Mouse (Mus musculus): Measurements from ENCODE around the gene Slc45a3. TPM values are rescaled to one million over a fixed set of nuclear protein-coding genes. Genes with fewer than 3 reads are reported as not detected.

The Slc45a3 gene
- 1.5 and 1.7 TPM in 2 replicates for polyA plus RNA-seq (2011; ENCODE audit: insufficient read depth, insufficient read length, low replicate concordance, missing spikeins)

GRCm38 (mm10) chr1:131962606-131963084 lies at the start of gene Slc45a3:
Slc45a3 (plus strand) TSS chr1:131962967.
- Histone ChIP-seq H3K4me3 (replicated peaks; ENCODE audit: control insufficient read depth, low read depth, low read length) (peak within 1 kb of the TSS; percentile 33), H3K27ac (ENCODE audit: control insufficient read depth, insufficient read depth, low read depth, low read length, poor library complexity) (peak within 1 kb of the TSS; percentile 9; the same call in 1 of the 2 replicates), H3K4me1 (ENCODE audit: control insufficient read depth, insufficient read depth, low read length) (no peaks in the 10 kb centered on the region)
- TF ChIP-seq POLR2A (IDR thresholded peaks at IDR 0.05; ENCODE audit: borderline replicate concordance, control insufficient read depth, low read depth, low read length) (no peak), CTCF (IDR thresholded peaks at IDR 0.05; ENCODE audit: control insufficient read depth, insufficient read depth, low read length) (no peak)
- under 1% methylated on average over 34 of the region's 35 CpGs for WGBS

- H3K4me1 ChIP-seq (ENCODE audit: control insufficient read depth, insufficient read depth, low read length): no peaks in the 10 kb centered on the region; the same call in 1 of the 2 replicates
- no peak overlapping the region for H3K27ac ChIP-seq (ENCODE audit: control insufficient read depth, insufficient read depth, low read depth, low read length, poor library complexity)
- 71% methylated on average over 6 of the region's 6 CpGs for WGBS
- TF ChIP-seq CTCF (IDR thresholded peaks at IDR 0.05; ENCODE audit: control insufficient read depth, insufficient read depth, low read length) (no peak), POLR2A (IDR thresholded peaks at IDR 0.05; ENCODE audit: borderline replicate concordance, control insufficient read depth, low read depth, low read length) (no peak)
- no peak overlapping the region for H3K4me3 ChIP-seq (replicated peaks; ENCODE audit: control insufficient read depth, low read depth, low read length)
Observed at GRCm38 (mm10) chr1:131917634-131918033, 45.1 kb upstream of the Slc45a3 start.

- TF ChIP-seq POLR2A (IDR thresholded peaks at IDR 0.05; ENCODE audit: borderline replicate concordance, control insufficient read depth, low read depth, low read length): no peak
- TF ChIP-seq CTCF (IDR thresholded peaks at IDR 0.05; ENCODE audit: control insufficient read depth, insufficient read depth, low read length): no peak
- Histone ChIP-seq H3K27ac (ENCODE audit: control insufficient read depth, insufficient read depth, low read depth, low read length, poor library complexity) (no peak overlapping the region), H3K4me1 (ENCODE audit: control insufficient read depth, insufficient read depth, low read length) (no peaks in the 10 kb centered on the region), H3K4me3 (replicated peaks; ENCODE audit: control insufficient read depth, low read depth, low read length) (no peak overlapping the region)
- 99% methylated on average over 2 of the region's 2 CpGs for WGBS
Observed at GRCm38 (mm10) chr1:131919052-131919451, 43.7 kb upstream of the Slc45a3 start.

GRCm38 (mm10) chr1:131922100-131922499 lies 40.7 kb upstream of the Slc45a3 start:
- H3K4me1 ChIP-seq (ENCODE audit: control insufficient read depth, insufficient read depth, low read length): no peaks in the 10 kb centered on the region
- no peak for TF ChIP-seq CTCF (IDR thresholded peaks at IDR 0.05; ENCODE audit: control insufficient read depth, insufficient read depth, low read length)
- TF ChIP-seq POLR2A (IDR thresholded peaks at IDR 0.05; ENCODE audit: borderline replicate concordance, control insufficient read depth, low read depth, low read length): no peak
- H3K4me3 ChIP-seq (replicated peaks; ENCODE audit: control insufficient read depth, low read depth, low read length): no peak overlapping the region
- no peak overlapping the region for H3K27ac ChIP-seq (ENCODE audit: control insufficient read depth, insufficient read depth, low read depth, low read length, poor library complexity)
- 92% methylated on average over 3 of the region's 3 CpGs for WGBS

GRCm38 (mm10) chr1:131933471-131933870 lies 29.3 kb upstream of the Slc45a3 start:
- TF ChIP-seq POLR2A (IDR thresholded peaks at IDR 0.05; ENCODE audit: borderline replicate concordance, control insufficient read depth, low read depth, low read length) (no peak), CTCF (IDR thresholded peaks at IDR 0.05; ENCODE audit: control insufficient read depth, insufficient read depth, low read length) (no peak)
- no peaks in the 10 kb centered on the region for H3K4me1 ChIP-seq (ENCODE audit: control insufficient read depth, insufficient read depth, low read length)
- H3K4me3 ChIP-seq (replicated peaks; ENCODE audit: control insufficient read depth, low read depth, low read length): no peak overlapping the region
- WGBS: 64% methylated on average over 2 of the region's 2 CpGs
- no peak overlapping the region for H3K27ac ChIP-seq (ENCODE audit: control insufficient read depth, insufficient read depth, low read depth, low read length, poor library complexity)

- WGBS: 48% methylated on average over 6 of the region's 6 CpGs
- Histone ChIP-seq H3K4me1 (ENCODE audit: control insufficient read depth, insufficient read depth, low read length) (no peaks in the 10 kb centered on the region; the same call in 1 of the 2 replicates), H3K27ac (ENCODE audit: control insufficient read depth, insufficient read depth, low read depth, low read length, poor library complexity) (no peak overlapping the region), H3K4me3 (replicated peaks; ENCODE audit: control insufficient read depth, low read depth, low read length) (no peak overlapping the region)
- TF ChIP-seq CTCF (IDR thresholded peaks at IDR 0.05; ENCODE audit: control insufficient read depth, insufficient read depth, low read length) (peak; percentile 76), POLR2A (IDR thresholded peaks at IDR 0.05; ENCODE audit: borderline replicate concordance, control insufficient read depth, low read depth, low read length) (no peak)
Observed at GRCm38 (mm10) chr1:131937659-131938305, 25.0 kb upstream of the Slc45a3 start.

GRCm38 (mm10) chr1:131938811-131939210 lies 24.0 kb upstream of the Slc45a3 start:
- TF ChIP-seq POLR2A (IDR thresholded peaks at IDR 0.05; ENCODE audit: borderline replicate concordance, control insufficient read depth, low read depth, low read length) (no peak), CTCF (IDR thresholded peaks at IDR 0.05; ENCODE audit: control insufficient read depth, insufficient read depth, low read length) (no peak)
- H3K4me3 ChIP-seq (replicated peaks; ENCODE audit: control insufficient read depth, low read depth, low read length): no peak overlapping the region
- no peaks in the 10 kb centered on the region; the same call in 1 of the 2 replicates for H3K4me1 ChIP-seq (ENCODE audit: control insufficient read depth, insufficient read depth, low read length)
- WGBS: 76% methylated on average over 1 of the region's 1 CpGs
- no peak overlapping the region for H3K27ac ChIP-seq (ENCODE audit: control insufficient read depth, insufficient read depth, low read depth, low read length, poor library complexity)

GRCm38 (mm10) chr1:131940711-131941244 lies 22.0 kb upstream of the Slc45a3 start:
- no peak overlapping the region for H3K4me3 ChIP-seq (replicated peaks; ENCODE audit: control insufficient read depth, low read depth, low read length)
- no peak overlapping the region for H3K27ac ChIP-seq (ENCODE audit: control insufficient read depth, insufficient read depth, low read depth, low read length, poor library complexity)
- 85% methylated on average over 2 of the region's 2 CpGs for WGBS
- H3K4me1 ChIP-seq (ENCODE audit: control insufficient read depth, insufficient read depth, low read length): no peaks in the 10 kb centered on the region; the same call in 1 of the 2 replicates
- no peak for TF ChIP-seq POLR2A (IDR thresholded peaks at IDR 0.05; ENCODE audit: borderline replicate concordance, control insufficient read depth, low read depth, low read length)
- TF ChIP-seq CTCF (IDR thresholded peaks at IDR 0.05; ENCODE audit: control insufficient read depth, insufficient read depth, low read length): no peak

All from bone marrow, adult 2 months (tissue).